Mouse (Mus musculus): ENCODE results near the gene Dhx38. TPM values are rescaled to one million over a fixed set of nuclear protein-coding genes. Genes with fewer than 3 reads are reported as not detected.
A peak's percentile ranks its signal among the peaks of the same experiment; 100 is the strongest.

Dhx38 gene
- total and polyA plus RNA-seq, 2 experiments from 2014 or later = 13.5 to 25.2 TPM

DNA sequence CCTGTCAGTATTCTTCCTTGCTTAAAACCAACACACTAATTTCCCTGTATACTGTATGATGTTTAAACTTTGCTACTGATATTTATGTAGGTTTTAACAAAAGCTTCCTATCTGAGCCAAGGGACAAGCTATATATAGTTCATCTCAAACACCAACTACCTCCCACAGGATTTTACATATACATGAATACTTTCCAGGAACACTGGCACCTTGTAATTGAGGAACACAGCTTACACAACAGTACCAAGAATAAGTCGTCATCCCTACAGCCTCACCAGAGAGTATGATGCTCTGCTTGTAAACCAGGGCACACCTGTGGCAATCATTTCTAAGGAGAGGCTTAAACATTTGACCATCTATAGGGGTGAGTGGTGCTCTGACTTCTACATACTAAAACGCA is 41.1 kb upstream of the Dhx38 start:
- Histone ChIP-seq H3K27ac (ENCODE audit: low read depth, low read length) (no peak overlapping the region), H3K4me1 (ENCODE audit: insufficient read depth, low read length) (0 out of 2 replicates have a peak, but pooled peaks cover 4% of the 10 kb centered on the region), H3K36me3 (ENCODE audit: insufficient read depth, low read length) (0 out of 2 replicates have a peak, but pooled peaks cover 5% of the 10 kb centered on the region), H3K4me3 (ENCODE audit: low read depth, low read length) (no peak overlapping the region), H3K27me3 (ENCODE audit: insufficient read depth, low read length) (no peaks in the 10 kb centered on the region), H3K9me3 (ENCODE audit: low read length) (no peaks in the 10 kb centered on the region), H3K4me2 (ENCODE audit: low read depth, low read length, poor library complexity, severe bottlenecking) (no peak overlapping the region), H3K9ac (replicated peaks; ENCODE audit: low read length, poor library complexity, severe bottlenecking) (no peak overlapping the region)
- DNase-seq (ENCODE audit: low spot score) = no peak
- TF ChIP-seq CTCF (IDR thresholded peaks at IDR 0.05) = no peak
- 86% methylated on average over 2 of the region's 2 CpGs for WGBS
- ATAC-seq (ENCODE audit: low FRiP score) = no peak

DNA sequence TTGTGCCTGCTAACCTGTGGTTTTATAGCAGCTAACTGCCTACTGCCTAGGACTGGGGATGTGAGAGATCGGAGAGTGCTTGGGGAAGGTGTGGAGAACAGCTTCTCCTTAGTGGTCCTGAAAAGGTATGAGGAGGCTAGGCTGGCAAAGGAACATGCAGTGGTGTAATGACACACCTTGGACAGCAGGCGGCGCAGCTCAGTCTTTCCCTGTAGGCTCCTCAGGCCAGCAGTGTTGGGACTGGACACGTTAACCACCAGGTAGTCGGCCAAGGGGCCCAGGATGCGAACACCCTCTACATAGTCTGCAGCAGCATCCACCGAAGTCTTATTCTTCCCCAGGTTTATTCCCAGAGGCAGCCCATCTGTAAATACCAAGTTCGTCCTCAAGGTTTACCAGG is 30.2 kb upstream of the Dhx38 start:
- H3K9me3 ChIP-seq (ENCODE audit: low read length) = no peaks in the 10 kb centered on the region
- H3K4me1 ChIP-seq (ENCODE audit: insufficient read depth, low read length) = no peaks in the 10 kb centered on the region
- H3K4me2 ChIP-seq (ENCODE audit: low read depth, low read length, poor library complexity, severe bottlenecking) = no peak overlapping the region
- ATAC-seq (ENCODE audit: low FRiP score) (no peak), DNase-seq (ENCODE audit: low spot score) (peak; percentile 38)
- H3K4me3 ChIP-seq (ENCODE audit: low read depth, low read length) = no peak overlapping the region
- no peak overlapping the region for H3K27ac ChIP-seq (ENCODE audit: low read depth, low read length)
- peaks cover 19% of the 10 kb centered on the region for H3K36me3 ChIP-seq (ENCODE audit: insufficient read depth, low read length)
- TF ChIP-seq CTCF (IDR thresholded peaks at IDR 0.05) = peak; percentile 78
- WGBS = 55% methylated on average over 8 of the region's 8 CpGs
- no peak overlapping the region for H3K9ac ChIP-seq (replicated peaks; ENCODE audit: low read length, poor library complexity, severe bottlenecking)
- H3K27me3 ChIP-seq (ENCODE audit: insufficient read depth, low read length) = no peaks in the 10 kb centered on the region

DNA sequence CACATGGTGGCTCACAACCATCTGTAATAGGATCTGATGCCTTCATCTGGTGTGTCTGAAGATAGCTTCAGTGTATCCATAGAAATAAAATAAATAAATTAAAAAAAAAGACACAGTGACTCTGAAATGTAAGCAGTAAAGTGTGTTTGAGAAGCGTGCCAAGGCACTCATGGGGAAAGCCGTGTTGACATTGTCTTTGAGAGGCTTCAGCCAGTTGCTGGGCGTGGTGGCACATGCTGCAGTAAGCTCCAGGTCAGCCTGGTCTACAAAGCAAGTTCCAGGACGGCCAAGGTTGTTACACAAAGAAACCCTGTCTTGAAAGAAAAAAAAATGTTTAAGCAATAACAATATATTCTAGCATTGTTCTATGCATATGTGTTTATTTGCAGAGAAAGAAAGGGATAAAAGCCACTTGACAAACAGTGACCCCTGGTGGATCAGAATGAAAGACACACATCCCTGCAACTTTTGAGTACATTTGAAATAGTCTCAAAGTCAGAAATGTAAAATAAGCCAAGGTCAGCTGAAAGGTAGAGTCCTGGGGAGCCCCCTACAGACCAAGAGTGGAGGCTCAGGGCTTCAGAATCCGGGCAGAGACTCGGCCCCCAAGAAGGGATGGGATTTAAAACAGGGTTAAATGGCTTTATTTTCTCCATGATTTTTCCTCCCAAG is 27.6 kb upstream of the Dhx38 start:
- Histone ChIP-seq H3K27ac (ENCODE audit: low read depth, low read length) (no peak overlapping the region), H3K27me3 (ENCODE audit: insufficient read depth, low read length) (no peaks in the 10 kb centered on the region), H3K4me2 (ENCODE audit: low read depth, low read length, poor library complexity, severe bottlenecking) (no peak overlapping the region), H3K4me1 (ENCODE audit: insufficient read depth, low read length) (no peaks in the 10 kb centered on the region), H3K9me3 (ENCODE audit: low read length) (no peaks in the 10 kb centered on the region), H3K36me3 (ENCODE audit: insufficient read depth, low read length) (peaks cover 13% of the 10 kb centered on the region), H3K9ac (replicated peaks; ENCODE audit: low read length, poor library complexity, severe bottlenecking) (no peak overlapping the region), H3K4me3 (ENCODE audit: low read depth, low read length) (no peak overlapping the region)
- TF ChIP-seq CTCF (IDR thresholded peaks at IDR 0.05) = peak; percentile 77
- no peak for ATAC-seq (ENCODE audit: low FRiP score)
- DNase-seq (ENCODE audit: low spot score) = peak; percentile 37
- WGBS = 73% methylated on average over 6 of the region's 6 CpGs

DNA sequence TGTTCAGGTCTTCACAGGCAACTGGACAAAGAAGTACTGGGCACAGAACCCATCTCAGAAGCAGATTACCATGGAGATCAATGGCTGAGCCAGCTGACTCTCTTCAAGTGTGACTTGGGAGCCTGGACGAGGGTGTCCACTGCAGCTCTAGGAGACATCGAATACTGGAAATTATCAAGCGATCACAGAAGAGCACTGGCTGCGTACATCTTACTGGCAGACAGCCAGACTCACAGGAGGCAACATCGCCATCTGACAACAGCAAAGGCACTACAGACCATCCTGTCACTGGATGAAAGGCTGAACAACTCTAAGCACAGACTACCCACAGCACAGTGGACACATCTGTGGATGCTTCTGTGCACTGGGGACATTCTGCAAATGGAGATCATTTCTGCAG is 26.5 kb upstream of the Dhx38 start:
- TF ChIP-seq CTCF (IDR thresholded peaks at IDR 0.05) = no peak
- Histone ChIP-seq H3K9me3 (ENCODE audit: low read length) (no peaks in the 10 kb centered on the region), H3K4me1 (ENCODE audit: insufficient read depth, low read length) (no peaks in the 10 kb centered on the region), H3K27me3 (ENCODE audit: insufficient read depth, low read length) (no peaks in the 10 kb centered on the region), H3K9ac (replicated peaks; ENCODE audit: low read length, poor library complexity, severe bottlenecking) (no peak overlapping the region), H3K4me2 (ENCODE audit: low read depth, low read length, poor library complexity, severe bottlenecking) (no peak overlapping the region), H3K36me3 (ENCODE audit: insufficient read depth, low read length) (peaks cover 13% of the 10 kb centered on the region; the same call in 1 of the 2 replicates), H3K27ac (ENCODE audit: low read depth, low read length) (no peak overlapping the region), H3K4me3 (ENCODE audit: low read depth, low read length) (no peak overlapping the region)
- DNase-seq (ENCODE audit: low spot score) (peak; percentile 3), ATAC-seq (ENCODE audit: low FRiP score) (no peak)
- 87% methylated on average over 5 of the region's 5 CpGs for WGBS

DNA sequence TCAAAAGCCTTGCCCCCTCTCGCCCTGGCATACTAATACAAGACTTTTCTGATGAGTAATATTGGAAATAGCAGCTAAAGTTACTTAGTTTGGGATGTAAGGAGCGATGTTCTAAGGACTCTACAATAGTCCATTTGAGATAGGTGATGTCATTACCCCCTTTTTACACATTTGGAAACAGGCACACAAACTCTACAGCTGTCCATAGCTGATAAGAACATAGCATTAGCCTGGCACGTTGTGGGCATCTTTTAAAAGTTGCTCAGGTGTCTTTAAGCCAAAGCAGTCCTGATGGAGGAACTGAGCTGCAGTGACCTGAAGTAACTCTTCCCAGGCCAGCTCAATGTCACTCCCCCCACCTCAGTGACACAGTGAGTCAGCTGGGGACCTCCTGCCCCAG is 25.7 kb upstream of the Dhx38 start:
- H3K4me2 ChIP-seq (ENCODE audit: low read depth, low read length, poor library complexity, severe bottlenecking) = no peak overlapping the region
- peaks cover 13% of the 10 kb centered on the region; the same call in 1 of the 2 replicates for H3K36me3 ChIP-seq (ENCODE audit: insufficient read depth, low read length)
- no peaks in the 10 kb centered on the region for H3K4me1 ChIP-seq (ENCODE audit: insufficient read depth, low read length)
- 88% methylated on average over 3 of the region's 3 CpGs for WGBS
- no peaks in the 10 kb centered on the region for H3K27me3 ChIP-seq (ENCODE audit: insufficient read depth, low read length)
- no peak overlapping the region for H3K9ac ChIP-seq (replicated peaks; ENCODE audit: low read length, poor library complexity, severe bottlenecking)
- H3K4me3 ChIP-seq (ENCODE audit: low read depth, low read length) = no peak overlapping the region
- H3K27ac ChIP-seq (ENCODE audit: low read depth, low read length) = no peak overlapping the region
- no peak for TF ChIP-seq CTCF (IDR thresholded peaks at IDR 0.05)
- no peaks in the 10 kb centered on the region for H3K9me3 ChIP-seq (ENCODE audit: low read length)
- DNase-seq (ENCODE audit: low spot score) (no peak), ATAC-seq (ENCODE audit: low FRiP score) (no peak)

DNA sequence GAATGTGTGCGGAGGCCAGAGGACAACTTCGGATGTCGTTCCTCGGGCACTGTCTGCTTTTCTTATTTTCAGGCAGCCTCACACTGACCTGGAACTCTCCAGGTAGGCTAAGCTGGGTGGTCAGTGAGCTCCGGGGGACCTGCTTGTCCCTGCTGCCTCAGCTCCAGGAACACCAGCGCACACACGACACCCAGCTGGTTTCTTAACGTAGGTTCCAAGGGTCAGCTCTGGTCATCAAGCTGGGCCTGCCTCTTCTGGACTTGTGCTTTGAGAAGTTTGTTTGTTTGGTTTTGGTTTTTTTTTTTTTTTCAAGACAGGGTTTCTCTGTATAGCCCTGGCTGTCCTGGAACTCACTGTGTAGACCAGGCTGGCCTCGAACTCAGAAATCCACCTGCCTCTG is 25.2 kb upstream of the Dhx38 start:
- Histone ChIP-seq H3K36me3 (ENCODE audit: insufficient read depth, low read length) (peaks cover 13% of the 10 kb centered on the region; the same call in 1 of the 2 replicates), H3K27ac (ENCODE audit: low read depth, low read length) (no peak overlapping the region), H3K4me3 (ENCODE audit: low read depth, low read length) (no peak overlapping the region), H3K4me1 (ENCODE audit: insufficient read depth, low read length) (no peaks in the 10 kb centered on the region), H3K4me2 (ENCODE audit: low read depth, low read length, poor library complexity, severe bottlenecking) (no peak overlapping the region), H3K9me3 (ENCODE audit: low read length) (no peaks in the 10 kb centered on the region), H3K27me3 (ENCODE audit: insufficient read depth, low read length) (no peaks in the 10 kb centered on the region), H3K9ac (replicated peaks; ENCODE audit: low read length, poor library complexity, severe bottlenecking) (no peak overlapping the region)
- ATAC-seq (ENCODE audit: low FRiP score) = no peak
- no peak for TF ChIP-seq CTCF (IDR thresholded peaks at IDR 0.05)
- WGBS = 89% methylated on average over 9 of the region's 9 CpGs
- no peak for DNase-seq (ENCODE audit: low spot score)
